Mouse (Mus musculus): ENCODE measurements around the gene Aire.
A peak's percentile ranks its signal among the peaks of the same experiment; 100 is the strongest.
"Not testable (repeated sequence)": the region's sequence is repeated elsewhere in the genome, so short reads cannot be mapped to it uniquely, and the experiment has no call there.

Gene Aire

DNA sequence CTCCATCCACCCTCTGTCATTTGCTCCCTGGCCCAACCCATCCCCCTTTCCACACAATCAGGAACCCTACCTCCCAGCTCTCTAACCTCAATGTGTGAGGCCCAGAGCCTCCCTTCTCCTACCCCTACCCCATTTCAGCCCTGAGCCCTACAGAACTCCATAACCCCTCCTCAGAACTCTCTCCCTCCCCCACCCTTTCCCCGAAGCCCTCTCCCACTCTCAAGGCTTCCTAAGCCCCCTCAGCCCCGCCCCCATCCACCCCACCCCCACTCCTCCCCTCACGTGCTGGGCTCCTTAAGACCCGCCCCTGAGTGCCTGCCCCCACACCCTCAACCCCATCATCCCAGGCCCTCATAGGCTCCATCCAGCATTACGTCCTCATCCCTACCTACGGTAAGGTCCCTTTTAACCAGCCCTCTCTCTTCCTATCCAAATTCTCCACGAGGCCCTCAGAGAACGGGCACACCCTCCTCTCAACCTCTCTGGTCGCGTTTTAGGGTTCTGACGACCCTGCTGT lies 6.2 kb upstream of the Aire start:
- DNase-seq (ENCODE audit: low read depth, low spot score): no peak

- DNase-seq (ENCODE audit: low read depth, low spot score): no peak
Measured at GRCm38 (mm10) chr10:78048061-78048730, 4.8 kb upstream of the Aire start.

GRCm38 (mm10) chr10:78046388-78046787 lies 3.0 kb upstream of the Aire start:
- DNase-seq (ENCODE audit: low read depth, low spot score): no peak

DNA sequence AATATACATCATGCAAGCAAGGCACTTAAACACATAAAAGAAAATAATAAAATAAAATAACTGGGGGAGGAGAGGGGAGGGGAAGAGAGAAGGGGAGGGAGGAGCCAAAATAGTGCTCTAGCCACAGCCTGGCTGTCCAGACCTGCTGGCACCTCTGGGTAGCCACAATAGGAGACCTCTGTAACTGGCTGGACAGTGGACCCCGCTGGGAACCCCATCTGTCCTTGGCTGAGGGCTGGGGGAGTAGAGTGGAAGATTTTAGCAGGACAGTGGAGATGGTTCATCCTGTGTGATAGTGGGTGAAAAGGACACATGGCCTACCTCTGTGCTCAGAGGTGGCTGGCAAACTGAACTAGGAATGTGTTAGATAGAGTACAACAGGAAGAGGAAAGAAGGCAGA lies 1.1 kb upstream of the Aire start:
- no peak for DNase-seq (ENCODE audit: low read depth, low spot score)

DNA sequence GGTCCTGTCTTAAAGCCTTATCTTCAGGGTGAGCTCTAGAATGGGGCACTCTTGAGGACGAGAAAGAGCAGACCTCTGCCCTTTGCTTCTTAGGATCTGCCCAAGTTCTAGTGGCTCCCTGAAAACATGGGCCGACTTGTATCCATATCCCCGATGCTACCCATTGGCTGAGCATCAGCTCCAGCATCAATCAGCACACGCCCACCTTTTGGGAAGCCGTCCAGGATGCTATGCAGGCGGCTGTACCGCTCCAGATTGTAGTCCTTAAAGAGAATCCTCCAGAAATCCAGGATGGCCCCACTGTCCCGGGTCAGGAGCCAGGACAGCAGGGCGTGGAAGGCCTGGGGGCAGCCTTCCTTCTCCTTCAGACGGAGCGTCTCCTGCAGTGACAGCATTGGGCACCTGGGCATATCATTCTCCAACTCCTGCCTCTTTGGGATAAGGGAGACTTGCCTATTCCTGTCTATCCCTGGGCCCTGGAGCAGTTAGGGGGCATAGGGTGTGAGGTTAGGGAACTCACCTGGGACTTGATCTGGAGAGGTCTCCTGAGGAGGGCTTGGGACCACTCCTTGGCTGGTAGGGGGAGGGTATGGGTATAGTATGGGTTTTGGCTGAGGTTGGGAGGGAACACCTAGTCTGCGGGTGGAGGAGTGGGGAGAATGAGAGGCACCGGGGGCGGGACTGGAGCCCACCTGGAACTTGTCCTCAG lies 559 bp downstream of the Aire start:
- DNase-seq (ENCODE audit: low read depth, low spot score): no peak

GRCm38 (mm10) chr10:78042096-78042495 lies 1.3 kb downstream of the Aire start:
- no peak for DNase-seq (ENCODE audit: low read depth, low spot score)

- no peak for DNase-seq (ENCODE audit: low read depth, low spot score)
Measured at GRCm38 (mm10) chr10:78041647-78042046, 1.8 kb downstream of the Aire start, which contains the start of gene Dnmt3l. Dnmt3l (plus strand) TSS chr10:78041947.

DNA sequence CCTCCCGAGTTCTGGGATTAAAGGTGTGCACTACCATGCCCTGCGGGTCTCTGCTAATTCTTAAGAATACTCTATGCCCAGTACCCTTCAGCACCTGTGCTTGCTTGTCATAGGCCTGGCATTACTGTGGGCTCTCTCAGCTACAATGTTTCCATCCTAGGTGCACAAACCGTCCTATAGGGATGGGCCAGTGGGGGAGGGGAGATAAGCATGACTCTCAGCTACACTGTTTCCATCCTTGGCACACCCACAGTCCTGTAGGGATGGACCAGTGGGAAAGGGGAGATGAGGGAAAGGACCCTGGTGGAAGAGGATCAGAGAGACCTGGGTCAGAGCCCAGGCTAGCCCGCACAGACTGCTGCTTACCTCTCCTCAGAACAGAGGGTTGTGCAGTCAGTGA lies 6.3 kb downstream of the Aire start:
- no peak for DNase-seq (ENCODE audit: low read depth, low spot score)

DNA sequence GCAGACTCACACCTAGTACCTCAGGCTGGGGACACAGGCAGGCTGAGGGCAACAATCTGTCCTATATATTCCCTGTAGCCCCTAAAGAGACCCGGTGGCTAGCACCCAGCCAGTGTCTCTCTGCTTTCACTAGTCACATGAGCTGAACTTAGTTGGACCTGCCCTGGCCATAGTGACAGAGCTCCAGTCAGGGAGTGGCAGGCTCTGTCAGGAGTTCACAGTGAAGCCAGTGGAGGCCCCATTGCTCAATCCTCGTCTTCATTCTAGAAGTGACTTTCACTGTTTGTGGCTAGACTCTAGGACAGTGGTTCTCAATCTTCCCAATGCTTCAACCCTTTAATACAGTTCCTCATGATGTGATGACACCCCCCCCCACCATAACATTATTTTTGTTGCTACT lies 11.4 kb downstream of the Aire start:
- DNase-seq (ENCODE audit: low read depth, low spot score): no peak

- no peak for DNase-seq (ENCODE audit: low read depth, low spot score)
Measured at GRCm38 (mm10) chr10:78029080-78029479, 14.3 kb downstream of the Aire start.

DNA sequence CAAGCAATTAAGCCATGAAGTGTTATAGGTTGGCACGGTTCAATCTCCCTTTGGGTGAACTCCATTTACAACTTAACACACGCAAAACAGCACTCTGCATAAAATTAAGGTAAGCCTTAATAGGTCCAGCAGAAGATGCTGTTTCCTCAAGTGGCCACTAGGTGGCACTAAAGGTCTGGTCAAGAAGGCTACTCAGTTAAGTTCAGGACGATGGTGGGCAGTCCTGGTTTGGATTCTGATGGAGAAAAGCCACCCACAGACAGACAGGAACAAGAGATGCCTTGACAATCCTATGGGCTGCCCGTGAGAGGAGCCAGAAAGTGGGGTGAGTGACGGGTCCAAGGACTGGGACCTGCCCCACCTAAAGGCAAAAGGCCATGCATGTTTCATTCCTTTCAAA lies 15.3 kb downstream of the Aire start:
- DNase-seq (ENCODE audit: low read depth, low spot score): peak; percentile 67

GRCm38 (mm10) chr10:78025453-78025852 lies 18.0 kb downstream of the Aire start:
- not testable (repeated sequence) for DNase-seq (ENCODE audit: low read depth, low spot score)

GRCm38 (mm10) chr10:78019984-78020383 lies 23.4 kb downstream of the Aire start:
- not testable (repeated sequence) for DNase-seq (ENCODE audit: low read depth, low spot score)

GRCm38 (mm10) chr10:78019291-78019690 lies 24.1 kb downstream of the Aire start:
- DNase-seq (ENCODE audit: low read depth, low spot score): no peak

DNA sequence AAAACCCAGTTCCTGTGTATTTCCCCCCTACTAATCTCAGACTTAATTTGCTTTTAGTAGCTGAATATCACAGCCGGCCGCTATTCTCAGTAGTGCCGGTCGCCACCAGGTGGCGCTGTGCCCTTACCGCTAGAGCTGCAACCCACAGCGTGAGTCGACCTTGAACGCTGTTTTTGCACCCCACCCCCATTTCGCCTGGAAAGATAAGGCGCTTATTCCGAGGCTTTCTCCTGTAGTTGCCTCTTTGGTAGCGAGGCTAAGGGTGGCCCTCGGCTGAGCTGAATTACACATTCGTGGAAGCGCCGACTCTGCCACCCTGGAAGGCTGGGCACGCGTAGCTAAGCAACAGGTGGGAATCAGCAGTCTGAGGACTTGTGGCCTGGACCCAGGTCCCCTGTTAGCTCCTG lies 24.6 kb downstream of the Aire start:
- peak; percentile 91 for DNase-seq (ENCODE audit: low read depth, low spot score)

- no peak for DNase-seq (ENCODE audit: low read depth, low spot score)
Measured at GRCm38 (mm10) chr10:78016366-78016765, 27.0 kb downstream of the Aire start.

DNA sequence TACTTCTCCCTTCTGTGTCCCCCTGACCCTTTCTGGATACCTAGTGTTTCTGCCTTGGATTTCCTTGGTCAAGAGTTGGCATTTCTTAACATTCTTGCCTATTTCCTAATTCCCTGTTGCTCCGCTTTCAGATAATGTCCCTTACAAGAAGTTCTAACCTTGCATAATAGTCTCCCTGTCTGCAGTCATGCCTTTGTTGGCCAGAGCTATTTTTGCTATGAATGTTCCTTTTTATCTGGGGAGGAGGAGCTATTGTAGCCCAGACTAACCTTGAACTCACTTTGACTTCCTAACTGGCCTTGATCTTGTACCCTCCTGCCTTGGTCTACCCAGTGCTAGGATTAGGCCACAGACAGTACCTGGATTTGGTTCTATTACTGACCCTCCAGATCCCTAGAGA lies 27.9 kb downstream of the Aire start:
- DNase-seq (ENCODE audit: low read depth, low spot score): no peak

DNA sequence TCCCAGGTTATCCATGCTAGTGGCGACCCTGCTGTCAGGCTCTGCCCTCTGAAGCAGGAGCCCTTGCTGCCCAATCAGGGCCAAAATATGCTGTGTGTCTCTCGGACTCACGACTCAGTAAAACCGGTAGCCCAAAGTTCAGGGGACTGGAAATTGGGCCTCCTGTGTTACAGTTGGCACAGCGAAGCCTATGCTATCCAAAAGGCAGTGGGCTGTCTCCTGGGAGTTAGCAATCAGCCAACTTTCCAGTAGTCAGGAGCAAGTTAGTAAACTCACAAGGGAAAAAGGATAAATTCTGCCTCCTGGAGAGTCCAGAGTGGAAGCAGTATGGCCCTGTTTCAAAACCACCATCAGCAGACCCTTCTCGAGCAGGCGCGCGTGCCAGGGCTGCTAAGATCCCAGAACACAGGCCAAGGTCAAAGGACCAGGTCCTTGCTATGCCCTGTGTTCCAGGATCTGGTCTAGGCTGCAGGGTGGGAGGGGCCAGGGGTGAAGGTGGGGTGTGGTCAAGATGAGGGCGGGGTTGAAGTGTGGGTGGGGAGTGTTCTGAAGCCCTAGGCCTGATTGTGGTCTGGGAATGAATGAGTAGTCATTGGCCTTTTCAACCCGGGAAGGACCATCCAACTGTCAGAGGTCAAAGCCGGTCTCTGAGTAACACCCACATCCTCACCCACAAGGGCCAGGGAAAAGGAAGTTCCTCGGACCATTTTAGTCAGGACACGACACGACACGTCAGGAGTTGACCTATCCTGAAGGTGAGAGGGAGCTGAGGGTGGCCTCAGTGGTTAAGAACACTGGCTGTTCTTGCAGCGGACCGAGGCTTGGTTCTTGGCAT lies 30.5 kb downstream of the Aire start:
- DNase-seq (ENCODE audit: low read depth, low spot score): no peak

GRCm38 (mm10) chr10:78011116-78011515 lies 32.3 kb downstream of the Aire start:
- DNase-seq (ENCODE audit: low read depth, low spot score): not testable (repeated sequence)

- no peak for DNase-seq (ENCODE audit: low read depth, low spot score)
Measured at GRCm38 (mm10) chr10:78010335-78010734, 33.1 kb downstream of the Aire start.

DNA sequence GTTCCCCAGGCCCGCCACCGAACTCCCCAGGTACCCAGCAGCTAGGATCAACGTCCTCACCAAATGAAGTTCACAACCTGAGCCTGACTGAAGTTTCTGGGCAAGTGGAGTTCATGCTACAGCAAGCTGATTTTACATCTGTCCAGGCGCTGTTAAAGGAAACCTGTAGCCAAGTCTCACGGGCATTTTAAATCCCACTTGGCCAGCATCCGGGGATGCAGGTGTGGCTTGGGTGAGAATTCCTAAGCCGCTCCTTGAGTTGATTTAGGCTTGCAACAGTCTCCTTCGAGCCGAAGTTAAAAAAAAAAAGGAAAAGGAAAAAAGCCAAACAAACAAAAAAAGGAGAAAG lies 33.5 kb downstream of the Aire start, which contains the start of gene Pfkl:
Gene Pfkl, minus strand, starts transcription at position 139 of the 349 bp plus-strand sequence.
- DNase-seq (ENCODE audit: low read depth, low spot score): no peak

Measured in retina, postnatal 7 days (tissue).